Mouse (Mus musculus): ENCODE data around the gene Fcgr3.
"Not testable (repeated sequence)": the region's sequence is repeated elsewhere in the genome, so short reads cannot be mapped to it uniquely, and the experiment has no call there.

Gene Fcgr3

GRCm38 (mm10) chr1:171081512-171082231, 16.9 kb upstream of the Fcgr3 start:
- peak; percentile 21 to 22 for DNase-seq

GRCm38 (mm10) chr1:171079825-171080224, 15.1 kb upstream of the Fcgr3 start:
- DNase-seq, result not testable (repeated sequence)

GRCm38 (mm10) chr1:171079345-171079744, 14.6 kb upstream of the Fcgr3 start:
- DNase-seq, result not testable (repeated sequence)

GRCm38 (mm10) chr1:171078419-171078818, 13.7 kb upstream of the Fcgr3 start:
- DNase-seq, result peak; percentile 21 to 32

- DNase-seq, result peak; percentile 58 to 63
These were observed 13.2 kb upstream of the Fcgr3 start for GRCm38 (mm10) chr1:171077955-171078354.

- DNase-seq, result peak in 1 of 2 experiments; percentile 3
These were observed 12.5 kb upstream of the Fcgr3 start for GRCm38 (mm10) chr1:171077192-171077591.

GRCm38 (mm10) chr1:171076176-171076575, 11.4 kb upstream of the Fcgr3 start:
- DNase-seq, result peak in 1 of 2 experiments; percentile 11

GRCm38 (mm10) chr1:171074283-171074682, 9.5 kb upstream of the Fcgr3 start:
- peak; percentile 37 to 47 for DNase-seq

- not testable (repeated sequence) for DNase-seq
These were observed 7.5 kb upstream of the Fcgr3 start for GRCm38 (mm10) chr1:171072217-171072616.

- not testable (repeated sequence) for DNase-seq
These were observed 7.0 kb upstream of the Fcgr3 start for GRCm38 (mm10) chr1:171071726-171072125.

GRCm38 (mm10) chr1:171070879-171071278, 6.1 kb upstream of the Fcgr3 start:
- DNase-seq, result peak; percentile 22 to 29

- DNase-seq, result peak; percentile 53 to 62
These were observed 4.8 kb upstream of the Fcgr3 start for GRCm38 (mm10) chr1:171069508-171069907.

GRCm38 (mm10) chr1:171067928-171068327, 3.2 kb upstream of the Fcgr3 start:
- DNase-seq, result peak in 1 of 2 experiments; percentile 17

- DNase-seq, result peak in 1 of 2 experiments; percentile 37
These were observed 1.8 kb upstream of the Fcgr3 start for GRCm38 (mm10) chr1:171066583-171066982.

- DNase-seq, result peak; percentile 57 to 70
These were observed 1.0 kb upstream of the Fcgr3 start for GRCm38 (mm10) chr1:171065768-171066167.

GRCm38 (mm10) chr1:171065243-171065587, 480 bp upstream of the Fcgr3 start:
- peak; percentile 78 to 79 for DNase-seq

- DNase-seq, result peak; percentile 61 to 71
These were observed 905 bp downstream of the Fcgr3 start for GRCm38 (mm10) chr1:171063569-171064490.

GRCm38 (mm10) chr1:171061566-171061965, 3.2 kb downstream of the Fcgr3 start:
- DNase-seq, result no peak

- DNase-seq, result no peak
These were observed 4.3 kb downstream of the Fcgr3 start for GRCm38 (mm10) chr1:171060392-171060791.

- no peak for DNase-seq
These were observed 5.5 kb downstream of the Fcgr3 start for GRCm38 (mm10) chr1:171059203-171059602.

GRCm38 (mm10) chr1:171057253-171057652, 7.5 kb downstream of the Fcgr3 start:
- no peak for DNase-seq

- DNase-seq, result no peak
These were observed 11.4 kb downstream of the Fcgr3 start for GRCm38 (mm10) chr1:171053305-171053704.

- DNase-seq, result peak; percentile 23 to 45
These were observed 14.0 kb downstream of the Fcgr3 start for GRCm38 (mm10) chr1:171050774-171051173.

GRCm38 (mm10) chr1:171049263-171049662, 15.5 kb downstream of the Fcgr3 start:
- no peak for DNase-seq

All from B cell, adult 2 months (primary cell).